Mouse (Mus musculus): Measurements from ENCODE around the gene Ldb3.

DNA sequence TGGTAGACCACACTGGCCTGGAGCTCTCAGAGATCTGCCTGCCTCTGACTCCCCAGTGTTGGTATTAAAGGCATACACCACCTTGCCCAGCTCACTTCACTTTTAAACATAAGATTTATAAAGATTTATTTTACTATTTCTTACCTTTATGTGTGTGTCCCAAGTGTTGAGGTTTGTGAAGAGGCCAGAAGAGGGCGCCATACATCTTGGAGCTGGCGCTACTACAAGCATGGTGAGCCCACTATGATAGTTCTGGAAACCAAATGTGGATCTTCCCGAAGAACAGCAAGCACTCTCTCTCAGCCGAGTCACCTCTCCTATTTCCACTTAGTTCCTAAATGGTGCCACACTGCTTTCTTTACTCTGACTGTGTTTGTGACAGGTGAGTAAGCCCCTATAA, 23.7 kb upstream of the Ldb3 start:
- TF ChIP-seq POLR2A (IDR thresholded peaks at IDR 0.05; ENCODE audit: control insufficient read depth, low read depth, low read length) = no peak
- TF ChIP-seq CTCF (IDR thresholded peaks at IDR 0.05; ENCODE audit: control insufficient read depth, insufficient read depth, insufficient replicate concordance, low read depth, low read length) = peak; percentile 31; the same call in 1 of the 2 replicates

Data from testis, adult 2 months (tissue).